Mouse (Mus musculus) G1E (cell line): ENCODE data around the gene Cuedc2.

Source experiments
- CTCF ChIP-seq: IDR thresholded peaks from 2 replicates; pipeline ENCODE4 v1.5.1; 2012; ENCODE audit warnings: low read depth, low read length, inconsistent platforms, mixed read lengths
- GATA1 ChIP-seq: IDR thresholded peaks from 2 replicates; pipeline ENCODE4 v1.6.1; 2012; ENCODE audit warnings: borderline replicate concordance, low read length, inconsistent platforms, mixed read lengths
- GATA2 ChIP-seq: IDR thresholded peaks from 2 replicates; pipeline ENCODE4 v1.6.1; 2012; ENCODE audit warnings: low read depth, low read length, inconsistent platforms, borderline replicate concordance
- POLR2AphosphoS5 ChIP-seq: IDR thresholded peaks from 2 replicates; pipeline ENCODE4 v1.6.1; 2012; ENCODE audit warnings: low read depth, low read length, inconsistent platforms; ENCODE audit not compliant: insufficient replicate concordance
- TAL1 ChIP-seq: conservative IDR thresholded peaks from 2 replicates; pipeline ENCODE4 v1.6.1; 2012; ENCODE audit warnings: low read depth, low read length, inconsistent platforms, mixed read lengths

DNA sequence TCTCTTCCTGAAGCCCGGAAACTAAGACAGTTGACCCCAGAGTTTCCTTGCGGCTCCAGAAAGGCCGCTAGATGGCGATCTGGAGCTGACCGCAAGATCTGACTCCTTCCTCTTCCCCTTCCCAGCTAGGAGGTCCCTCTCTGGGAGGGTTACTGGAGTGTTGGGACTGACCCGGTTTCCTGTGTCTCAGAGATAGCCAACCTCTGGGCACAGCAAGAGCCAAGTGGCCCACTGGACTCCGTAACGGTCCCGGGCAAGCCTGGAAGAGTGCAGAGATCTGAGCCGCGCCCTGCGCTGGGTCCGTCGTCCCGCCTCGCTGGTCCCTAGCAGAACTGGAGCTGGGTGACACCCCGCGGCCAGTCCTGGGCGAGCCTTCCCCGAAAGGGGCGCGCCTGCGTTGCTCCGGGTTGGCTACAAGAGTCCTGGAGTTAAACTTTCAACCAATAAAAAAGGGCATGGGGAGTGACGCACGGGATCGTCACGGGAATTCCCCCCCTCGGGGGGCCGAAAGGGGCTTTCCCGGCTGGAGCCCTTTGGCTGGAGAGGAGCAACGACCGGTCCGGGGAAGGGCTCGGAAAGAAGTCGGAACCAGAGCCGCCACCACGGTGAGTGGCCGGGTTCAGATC, 34.2 kb downstream of the Cuedc2 start, which contains the start of gene Nfkb2:
- TF ChIP-seq CTCF (peak; percentile 85), GATA1 (no peak), POLR2AphosphoS5 (no peak), GATA2 (no peak), TAL1 (no peak)
